Mouse (Mus musculus) frontal cortex, postnatal 14 days (tissue): Measurements from ENCODE around the gene Lag3.
"Not testable (repeated sequence)": the region's sequence is repeated elsewhere in the genome, so short reads cannot be mapped to it uniquely, and the experiment has no call there.

Experiments used
- DNase-seq, 2 experiments: peaks; one replicate each; pipeline ENCODE4 v3.0.0; 2022; ENCODE audit warnings: low spot score in 2 of 2

Gene Lag3

DNA sequence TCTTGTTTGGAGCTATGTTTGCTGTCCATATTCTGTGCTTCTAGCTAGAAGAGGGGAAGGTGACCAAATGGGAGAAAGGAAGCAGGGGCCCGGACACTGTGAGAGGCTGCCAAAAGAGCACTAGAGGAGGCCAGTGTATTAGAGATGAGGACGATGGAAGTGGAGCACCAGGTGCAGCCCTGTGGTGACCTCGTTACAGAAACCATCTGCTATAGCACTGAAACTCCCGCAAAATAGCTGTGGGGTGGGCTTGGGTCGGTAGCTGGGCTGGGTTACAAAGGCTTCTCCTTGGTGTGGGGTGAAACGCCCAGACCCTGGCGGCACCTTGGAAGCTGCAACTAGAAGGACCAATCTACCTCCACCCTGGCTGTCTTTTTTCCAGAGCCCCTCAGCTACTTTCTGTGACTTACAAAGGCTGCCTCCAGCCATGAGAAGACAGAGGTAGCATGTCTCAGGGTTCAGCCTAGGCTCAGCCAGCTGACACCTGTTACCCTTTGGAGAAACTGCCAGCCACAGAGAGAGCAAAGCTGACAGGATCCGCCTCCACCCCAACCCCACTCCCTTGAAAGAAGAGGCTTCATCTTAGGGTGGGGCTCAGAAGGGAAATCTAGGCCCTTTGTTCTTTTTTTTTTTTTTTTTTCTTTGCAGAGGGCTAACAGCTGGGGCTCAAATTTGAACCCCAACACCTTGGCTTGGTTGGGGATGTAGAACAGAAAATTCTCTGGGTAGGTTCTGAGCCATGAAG is 11.3 kb downstream of the Lag3 start:
- no peak for DNase-seq

DNA sequence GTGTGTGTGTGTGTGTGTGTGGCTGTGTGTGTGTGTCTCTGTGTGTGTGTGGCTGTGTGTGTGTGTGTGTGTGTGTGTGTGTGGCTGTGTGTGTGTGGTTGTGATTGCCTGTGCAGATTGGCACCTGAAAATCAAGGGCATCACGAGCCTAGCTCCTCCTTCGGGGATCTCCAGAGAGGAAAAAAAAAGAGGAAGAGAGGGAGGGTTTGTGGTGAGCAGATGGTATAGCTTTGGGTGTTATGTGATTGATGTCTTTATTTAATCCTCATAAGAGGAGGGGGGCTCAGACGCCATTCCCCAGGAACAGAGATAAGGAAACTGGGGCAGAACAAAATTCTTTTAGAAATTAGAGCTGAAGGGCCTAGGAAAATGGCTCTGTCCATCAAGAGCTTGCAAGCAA is 13.1 kb downstream of the Lag3 start:
- DNase-seq = no peak

DNA sequence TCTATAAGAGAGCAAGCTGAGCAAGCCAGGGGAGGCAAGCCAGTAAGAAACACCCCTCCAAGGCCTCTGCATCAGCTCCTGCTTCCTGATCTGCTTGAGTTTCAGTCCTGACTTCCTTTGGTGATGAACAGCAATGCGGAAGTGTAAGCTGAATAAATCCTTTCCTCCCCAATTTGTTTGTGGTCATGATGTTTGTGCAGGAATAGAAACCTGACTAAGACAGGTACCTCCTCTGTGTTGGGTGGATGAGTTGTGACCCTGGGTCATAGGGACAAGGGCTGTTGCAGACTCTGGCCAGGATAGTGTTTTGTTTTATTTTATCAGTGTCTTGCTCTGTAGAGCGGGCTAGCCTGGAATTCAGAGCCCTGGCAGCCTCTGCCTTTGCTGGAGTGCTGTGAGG is 17.4 kb downstream of the Lag3 start:
- not testable (repeated sequence) for DNase-seq

DNA sequence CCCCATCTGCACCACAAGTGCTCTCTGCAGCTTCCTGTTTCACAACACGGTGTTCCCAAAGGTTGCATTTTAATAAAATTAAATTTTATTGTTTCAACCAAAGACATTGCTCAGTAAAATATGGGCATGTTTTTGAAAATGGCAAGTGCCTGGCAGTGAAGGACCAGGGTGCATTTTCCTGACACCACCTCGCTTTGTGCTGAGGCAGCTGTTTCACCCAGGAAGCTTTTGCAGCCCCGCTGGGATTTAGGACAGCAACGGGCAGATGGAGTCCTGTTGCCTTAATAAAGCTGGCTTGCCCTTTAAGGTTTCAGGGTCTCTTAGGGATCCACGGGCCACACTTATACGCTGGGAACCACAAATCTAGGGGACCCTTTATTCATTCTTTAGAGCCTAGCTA is 20.5 kb downstream of the Lag3 start:
- no peak for DNase-seq

DNA sequence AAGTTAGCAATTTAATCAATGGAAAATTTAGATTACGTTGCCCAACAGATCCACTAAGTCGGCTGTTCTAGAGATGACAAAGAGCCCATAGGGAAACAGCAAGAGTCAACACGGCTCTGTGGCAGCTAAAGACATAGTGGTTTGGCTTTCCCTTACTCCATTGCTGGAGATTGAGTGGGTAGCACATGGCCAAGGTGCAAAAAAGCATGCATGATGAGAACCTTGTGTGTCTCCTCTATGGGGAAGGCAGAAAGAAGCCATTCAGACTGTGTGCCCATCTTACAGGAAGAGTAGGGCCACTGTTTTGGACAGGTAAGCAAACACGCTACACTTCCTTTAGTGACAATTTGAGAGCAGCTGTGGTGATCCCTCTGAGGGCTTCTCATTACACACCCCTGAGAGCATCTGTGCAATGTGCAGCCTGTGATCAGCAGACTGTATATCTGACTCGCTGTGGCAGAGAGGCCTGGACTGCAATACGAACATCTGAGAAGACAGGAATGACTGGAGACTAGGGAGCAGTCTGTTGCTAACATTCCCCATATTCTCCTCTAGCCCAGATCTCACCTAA is 22.9 kb downstream of the Lag3 start:
- DNase-seq = no peak

DNA sequence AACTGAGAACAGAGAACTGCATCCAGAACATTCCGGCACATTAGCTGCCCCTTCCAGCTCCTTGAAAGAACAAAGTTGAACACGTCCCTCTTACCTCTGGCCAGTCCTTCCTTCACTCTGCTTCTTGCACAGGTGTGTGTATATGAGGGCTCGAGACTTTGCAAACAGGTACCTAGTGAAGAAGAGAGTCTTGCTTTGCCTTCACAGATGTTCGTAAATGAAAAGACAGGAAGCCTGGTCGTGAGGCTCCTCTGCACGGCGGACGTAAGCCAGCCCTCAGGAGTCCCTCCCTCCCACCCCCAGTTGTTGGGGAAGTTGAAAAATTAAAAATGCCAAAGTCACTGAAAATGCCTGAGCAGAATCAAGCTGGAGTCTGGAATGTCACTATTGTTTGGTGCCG is 23.5 kb downstream of the Lag3 start, which contains the start of gene Cd4:
TSS of gene Cd4 (minus strand) at position 236 of the 400 bp plus-strand sequence.
- DNase-seq = no peak

DNA sequence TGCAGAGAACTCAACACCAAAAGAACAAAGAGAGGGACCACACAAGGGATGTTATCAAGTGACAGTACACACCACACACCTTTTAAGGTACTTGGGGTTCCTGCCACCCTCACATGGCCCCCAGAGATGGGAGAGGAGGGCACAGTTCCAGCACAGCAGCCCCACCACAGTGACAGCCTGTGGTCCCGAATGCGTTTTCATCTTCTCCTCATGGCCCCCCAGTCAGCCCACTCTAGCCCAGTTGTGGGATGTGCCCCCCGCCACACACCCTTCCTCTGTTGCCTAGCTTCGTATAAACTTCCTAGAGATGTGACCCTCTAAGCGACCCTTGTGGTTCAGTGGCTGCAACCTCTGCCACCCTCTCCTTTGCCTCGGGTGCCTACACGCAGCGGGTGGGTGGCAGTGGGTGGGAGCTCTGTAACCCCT is 25.5 kb downstream of the Lag3 start:
- DNase-seq = no peak

DNA sequence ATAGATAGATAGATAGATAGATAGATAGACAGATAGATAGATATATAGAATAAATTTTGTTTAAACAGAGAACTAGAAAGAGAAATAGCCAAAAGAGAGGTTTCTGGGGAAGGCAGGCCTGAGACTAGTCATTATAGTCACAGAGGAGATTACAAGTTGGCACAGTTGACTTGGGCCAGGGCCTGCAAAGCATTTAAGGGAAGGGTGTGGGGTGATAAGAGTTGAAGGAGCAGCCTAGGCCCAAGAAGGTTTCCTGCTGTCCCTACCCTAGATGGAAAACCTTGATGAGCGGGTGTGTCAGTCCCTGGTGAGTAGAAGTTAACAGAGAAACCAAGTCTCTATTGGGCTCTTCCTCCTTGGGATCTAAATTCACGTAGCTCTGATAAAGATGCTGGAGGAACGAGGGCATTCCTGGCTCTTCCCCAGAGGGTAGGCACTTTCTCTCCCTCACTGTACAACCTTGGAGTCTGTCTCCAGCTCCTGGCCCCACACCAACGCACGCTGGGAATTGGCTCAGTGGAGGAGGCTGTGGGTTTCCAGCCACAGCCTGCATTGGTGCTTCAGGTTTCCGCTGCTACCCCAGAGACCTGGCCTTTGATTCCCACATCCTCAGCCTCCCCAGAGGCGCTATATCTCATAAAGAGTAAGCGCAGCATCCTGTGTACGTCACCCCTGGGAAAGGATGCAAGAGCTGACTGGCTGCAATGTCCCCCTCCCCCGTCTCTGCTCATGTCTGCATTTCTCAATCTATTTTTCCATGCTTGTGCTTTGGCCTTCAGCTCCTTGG is 26.6 kb downstream of the Lag3 start:
- DNase-seq = no peak

DNA sequence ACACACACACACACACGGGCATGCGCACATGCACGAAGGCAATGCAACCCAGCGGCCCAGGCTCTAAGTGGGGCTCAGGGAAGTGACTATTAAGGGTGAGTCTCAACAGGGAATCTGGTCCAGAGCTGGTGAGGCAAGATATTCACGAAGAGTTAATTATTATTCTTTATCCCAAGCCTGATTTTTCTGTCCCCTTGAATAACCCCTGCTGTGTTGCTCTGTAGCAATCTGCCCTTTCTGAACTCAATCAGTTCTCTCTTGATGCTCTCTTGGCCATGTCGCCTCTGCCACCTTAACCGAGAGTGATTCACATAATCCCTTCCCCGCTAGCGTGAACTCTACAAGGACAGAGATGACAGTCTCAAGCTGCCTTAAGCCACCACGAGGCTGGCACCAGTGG is 28.2 kb downstream of the Lag3 start:
- no peak for DNase-seq

DNA sequence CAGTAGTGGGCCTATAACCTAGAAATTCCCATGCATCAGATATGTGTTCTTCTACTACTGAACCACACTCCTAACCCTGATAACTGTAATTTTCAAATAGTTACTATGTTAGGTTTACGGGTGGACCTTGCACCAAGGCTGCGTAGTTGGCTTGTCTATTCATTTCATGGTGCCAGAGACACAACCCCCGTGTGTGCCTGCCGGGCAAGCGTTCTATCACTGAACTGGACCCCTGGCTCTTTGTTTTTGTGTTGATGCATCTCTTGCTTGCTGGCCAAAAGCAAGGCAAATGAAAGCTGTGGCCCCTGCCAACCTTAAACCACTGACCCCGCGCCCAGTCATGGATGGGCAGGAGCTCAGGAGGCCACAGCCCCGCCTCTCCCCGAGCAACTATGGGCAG is 29.7 kb downstream of the Lag3 start:
- no peak for DNase-seq

DNA sequence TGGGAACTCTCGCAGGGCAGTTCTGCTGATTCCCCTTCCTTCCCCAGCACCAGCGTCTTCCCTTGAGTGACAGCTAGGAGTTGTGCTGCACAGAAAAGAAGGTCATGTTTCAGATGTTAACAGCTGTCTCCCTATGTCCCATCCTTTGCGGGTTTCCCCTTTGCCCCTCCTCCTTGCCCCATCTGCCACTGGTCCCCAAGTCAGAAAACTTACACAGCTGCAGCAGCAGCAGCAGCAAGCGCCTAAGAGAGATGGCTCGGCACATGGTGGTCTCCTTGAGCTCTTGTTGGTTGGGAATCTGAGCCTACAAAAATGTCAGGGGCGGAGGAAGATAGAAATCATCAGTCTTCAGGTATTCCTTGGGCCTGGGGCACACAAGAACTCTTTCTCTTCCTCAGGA is 32.1 kb downstream of the Lag3 start:
- no peak for DNase-seq

DNA sequence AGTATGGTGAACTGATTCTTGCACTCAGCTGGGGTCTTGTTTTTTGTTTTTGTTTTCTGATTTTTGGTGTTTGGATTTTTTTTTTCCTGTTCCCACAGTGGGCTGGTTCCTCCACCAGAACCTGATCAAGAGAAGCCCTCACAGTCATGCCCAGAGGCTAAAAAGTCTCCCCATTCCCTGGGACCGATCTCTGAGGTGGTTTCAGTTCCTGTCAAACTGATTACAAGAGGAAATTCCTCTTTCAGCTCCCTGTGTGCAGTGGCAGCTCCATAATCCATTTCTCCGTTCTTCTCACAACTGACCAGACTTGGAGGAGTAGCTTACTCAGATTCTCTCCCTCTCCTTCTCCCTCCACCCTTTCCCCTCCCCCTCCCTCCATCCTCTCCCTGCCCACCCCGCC is 37.2 kb downstream of the Lag3 start:
- DNase-seq = no peak

DNA sequence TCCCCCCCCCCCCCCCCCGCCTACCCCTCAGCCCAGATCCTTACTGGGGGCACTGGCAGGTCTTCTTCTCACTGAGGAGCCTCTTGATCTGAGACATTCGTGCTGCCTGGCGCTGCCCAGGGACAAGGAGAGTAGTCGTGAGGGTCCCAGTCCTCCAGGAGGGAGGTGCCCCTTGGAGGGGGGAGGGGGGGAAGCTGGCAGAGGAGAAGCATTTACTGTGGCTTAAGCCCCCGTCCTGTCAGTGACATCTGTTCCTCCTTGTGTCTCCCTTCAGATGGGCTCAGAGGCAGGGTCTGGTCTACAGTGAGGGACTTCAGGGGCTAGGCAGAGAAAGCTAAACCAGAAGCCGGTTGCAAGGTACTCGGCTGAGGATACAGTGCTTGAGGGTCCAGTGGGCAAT is 44.9 kb downstream of the Lag3 start:
- no peak for DNase-seq

DNA sequence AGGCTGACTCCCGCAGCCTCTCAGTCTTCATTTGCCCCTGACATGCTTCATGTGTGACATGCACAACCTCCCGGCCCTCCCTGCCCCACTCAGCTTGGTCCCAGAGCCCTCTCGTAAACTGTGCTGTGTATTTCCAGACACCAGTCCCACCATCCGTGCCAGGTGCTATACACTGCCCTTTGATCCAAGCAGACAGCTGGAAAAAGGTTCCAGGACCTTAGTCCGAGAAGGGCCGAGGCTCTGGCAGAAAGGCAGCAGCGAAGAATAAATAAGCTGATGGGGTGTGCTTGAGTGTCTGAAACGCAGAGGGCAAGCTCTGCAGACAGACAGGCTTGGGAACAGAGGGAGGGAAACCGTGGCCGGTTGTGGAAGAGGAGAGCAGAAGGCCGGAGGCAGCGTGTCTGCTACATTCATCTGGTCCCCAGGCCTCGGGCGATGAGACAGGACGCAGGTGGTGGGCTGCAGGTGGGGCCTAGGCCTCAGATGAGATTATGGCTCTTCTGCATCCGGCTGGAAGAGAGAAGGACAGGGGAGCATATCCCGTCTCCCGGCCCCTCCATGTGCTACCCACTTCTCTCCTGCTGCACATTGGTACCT is 45.6 kb downstream of the Lag3 start:
- DNase-seq = no peak

DNA sequence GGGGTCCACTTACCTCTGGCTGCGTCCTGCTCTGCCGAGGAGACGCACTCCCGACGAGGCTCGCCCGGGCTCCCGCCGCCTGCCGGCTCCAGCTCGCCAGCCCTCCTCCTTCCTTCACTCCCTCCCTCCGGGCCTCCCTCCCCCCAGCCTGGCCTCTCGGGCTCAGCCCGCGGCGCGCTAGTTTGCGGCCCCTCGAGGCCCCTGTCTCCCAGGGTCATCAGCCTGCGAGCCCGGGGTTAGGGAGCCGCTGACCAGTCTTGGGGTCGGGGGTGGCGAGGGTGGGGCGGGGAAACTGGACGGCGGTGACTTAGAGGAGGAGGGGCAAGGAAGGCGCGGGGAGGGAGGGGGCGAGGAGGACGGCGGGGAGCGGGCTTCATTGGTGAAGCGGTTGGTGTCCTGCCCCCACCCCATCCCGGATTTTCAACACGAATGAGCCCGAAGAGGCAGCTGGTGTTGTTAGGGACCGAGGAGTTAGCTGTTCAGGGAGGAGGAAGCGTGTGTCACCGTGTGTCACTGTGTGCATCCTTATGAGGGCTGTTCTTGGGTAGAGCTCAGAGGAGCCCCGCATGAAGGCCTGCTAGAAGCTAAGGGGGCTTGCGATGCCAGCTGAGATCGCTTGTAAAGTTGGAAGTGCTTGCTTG is 47.7 kb downstream of the Lag3 start, which contains the start of gene Gpr162:
TSS of gene Gpr162 (minus strand) at position 326 of the 641 bp plus-strand sequence.
- peak; percentile 63 to 77 for DNase-seq

DNA sequence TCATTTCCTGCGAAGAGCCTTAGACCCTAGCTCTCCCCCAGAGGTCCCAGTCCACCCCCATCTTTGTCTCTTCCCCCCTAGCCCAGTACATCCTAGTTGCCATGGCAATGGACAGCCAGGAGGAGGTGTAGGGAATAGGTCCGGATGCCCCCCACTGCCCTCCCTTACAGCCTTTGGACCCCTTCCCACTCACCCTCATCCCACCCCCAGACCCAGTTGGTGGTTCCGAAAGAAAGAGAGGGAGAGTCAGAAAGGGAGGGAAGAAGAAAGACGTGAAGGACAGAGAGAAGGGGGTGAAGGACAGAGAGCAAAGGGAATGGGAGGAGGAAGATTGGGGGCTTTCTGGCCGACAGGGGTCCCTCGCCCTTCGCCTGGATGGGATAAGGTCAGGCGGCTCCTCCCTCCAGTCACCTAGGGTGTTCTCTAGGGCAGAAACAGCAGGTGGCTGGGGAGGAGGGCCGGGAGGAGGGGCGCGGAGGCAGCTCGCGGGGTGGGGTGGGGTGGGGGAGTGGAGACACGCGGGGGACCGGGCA is 48.3 kb downstream of the Lag3 start:
- DNase-seq = no peak

DNA sequence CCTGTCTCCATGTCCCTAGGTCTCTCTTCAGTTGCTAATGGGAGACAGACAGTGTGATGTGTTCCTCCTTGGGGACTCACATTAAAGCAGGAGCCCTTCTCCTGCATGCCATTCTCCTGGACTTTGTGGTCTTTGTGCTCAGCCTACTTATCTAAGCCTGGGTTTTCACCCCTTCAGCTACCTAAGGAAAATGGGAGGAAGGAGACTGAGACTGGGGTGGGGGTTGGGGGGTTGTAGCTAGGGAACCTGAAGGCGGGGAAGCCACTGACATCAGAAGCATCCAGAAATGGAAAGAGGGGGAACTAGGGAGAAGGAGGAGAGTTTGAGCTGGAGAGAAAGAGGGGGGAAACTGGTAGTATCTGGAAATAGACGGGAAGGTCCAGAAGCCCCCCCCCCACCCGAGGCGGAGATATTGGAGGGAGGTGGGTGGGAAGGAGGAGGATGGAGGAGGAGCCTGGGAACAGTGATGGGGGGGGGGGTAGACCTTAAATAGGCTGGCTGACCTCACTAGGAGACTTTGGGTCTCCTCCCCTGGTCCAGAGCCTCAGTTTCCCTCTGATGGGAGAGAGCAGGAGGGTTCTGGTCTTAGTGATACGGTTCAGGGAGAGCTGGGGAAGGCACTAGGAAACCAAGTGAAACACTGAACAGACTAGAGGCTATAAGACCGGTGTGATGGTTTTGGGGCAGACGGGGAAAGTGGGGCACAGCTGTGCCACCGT is 48.9 kb downstream of the Lag3 start:
- peak in 1 of 2 experiments; percentile 32 for DNase-seq

DNA sequence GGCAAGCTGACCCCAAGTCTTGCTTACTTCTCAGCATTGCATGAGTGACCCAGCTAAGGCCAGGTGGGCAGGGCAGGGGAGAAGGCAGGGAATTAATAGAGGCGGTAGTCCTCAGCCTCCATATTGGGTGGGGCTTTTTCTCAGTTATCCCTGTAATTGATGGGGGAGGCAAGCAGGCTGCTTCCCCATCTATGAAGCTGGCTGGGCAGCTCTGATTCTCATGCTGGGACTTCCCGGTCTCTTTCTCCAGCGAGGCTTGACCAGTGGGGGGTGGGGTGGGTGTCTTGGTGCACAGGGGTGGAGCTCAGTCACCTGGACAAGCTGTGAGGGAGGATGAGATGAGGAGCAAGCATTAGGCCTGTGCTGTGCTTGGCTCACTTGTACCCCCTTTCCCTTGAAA is 49.7 kb downstream of the Lag3 start:
- no peak for DNase-seq

DNA sequence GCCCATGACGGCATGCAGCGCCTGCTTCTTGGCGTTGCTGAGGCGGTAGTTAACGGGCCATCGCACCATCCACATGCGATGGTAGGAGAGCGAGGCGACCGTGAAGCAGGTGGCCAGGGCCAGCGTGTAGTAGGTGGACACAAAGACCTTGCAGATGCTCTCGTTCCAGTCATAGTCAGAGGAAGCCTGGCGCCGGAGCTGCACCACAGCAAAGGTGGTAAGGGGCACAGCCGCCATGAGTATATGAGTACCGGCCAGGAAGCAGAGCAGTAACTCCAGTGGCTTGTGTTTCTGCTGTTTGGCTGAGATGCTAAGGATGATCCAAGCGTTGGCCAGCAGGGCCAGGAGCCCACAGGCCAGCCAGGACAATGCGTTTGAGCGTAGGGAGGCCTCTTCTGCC is 50.2 kb downstream of the Lag3 start:
- no peak for DNase-seq

DNA sequence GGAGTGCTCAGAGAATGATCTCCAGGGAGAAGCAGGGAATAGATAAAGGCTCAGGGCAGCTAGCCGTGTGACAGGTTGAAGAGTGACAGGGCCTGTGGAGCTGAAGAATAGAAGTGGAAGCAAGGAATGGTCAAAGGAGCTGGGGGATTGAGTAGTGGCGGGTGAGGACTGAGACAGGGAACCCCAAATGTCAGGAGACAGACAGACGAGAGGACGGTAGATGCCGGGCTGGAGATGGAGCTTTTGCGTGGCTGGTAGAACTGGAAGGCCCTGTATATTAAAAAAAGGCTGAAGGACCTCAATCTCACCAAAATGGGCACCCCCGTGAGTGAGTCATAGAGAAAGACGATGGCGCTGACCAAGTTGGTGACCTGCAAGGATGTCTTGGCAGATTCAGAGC is 51.0 kb downstream of the Lag3 start:
- no peak for DNase-seq

DNA sequence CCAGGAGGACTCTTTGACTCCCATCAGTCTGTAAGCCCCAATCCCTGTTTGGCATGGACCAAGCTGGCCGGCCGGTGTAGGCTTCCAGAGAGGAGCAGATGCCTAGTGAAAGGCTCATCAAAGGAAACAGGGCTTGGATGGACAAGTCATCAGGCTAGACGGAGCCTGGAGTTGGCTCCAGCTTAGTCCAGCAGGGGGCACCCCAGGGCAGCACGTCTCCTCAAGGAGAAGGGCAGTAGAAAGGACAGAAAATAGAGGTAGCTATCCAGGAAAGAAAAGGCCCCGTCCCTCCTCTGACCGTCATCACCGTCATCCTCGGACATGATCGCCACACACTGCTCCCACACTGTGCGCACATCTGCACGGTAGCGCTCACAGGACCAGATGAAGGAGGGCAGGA is 51.8 kb downstream of the Lag3 start:
- DNase-seq = peak; percentile 75 to 84
